Mouse (Mus musculus): Measurements from ENCODE around the gene Bcas3. TPM values are rescaled to one million over a fixed set of nuclear protein-coding genes. Genes with fewer than 3 reads are reported as not detected.

The Bcas3 gene
- polyA plus RNA-seq, 1 experiment from 2014 or later = 18.1 TPM

DNA sequence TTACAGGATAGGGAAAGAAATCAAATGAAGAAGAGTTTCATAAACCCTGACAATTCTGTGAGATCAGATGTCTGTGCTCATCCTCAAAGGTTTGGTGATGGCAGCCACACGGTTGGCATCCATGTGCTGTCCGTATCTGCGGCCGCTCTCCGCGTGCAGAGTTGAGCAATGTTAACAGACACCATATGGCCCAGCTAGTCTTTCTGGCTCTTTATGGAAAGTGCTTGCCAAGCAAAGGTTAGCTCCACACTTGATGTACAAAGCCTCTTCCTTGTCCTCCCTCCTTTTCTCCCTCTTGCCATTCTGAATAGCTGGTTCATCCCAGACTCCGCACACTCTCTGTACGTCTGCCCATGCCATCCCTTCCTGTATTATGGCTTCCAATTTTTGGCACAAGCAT lies 269.0 kb downstream of the Bcas3 start:
- Histone ChIP-seq H3K4me3 (replicated peaks) (no peak overlapping the region), H3K36me3 (replicated peaks) (no peaks in the 10 kb centered on the region), H3K4me2 (no peak overlapping the region), H3K4me1 (replicated peaks) (no peaks in the 10 kb centered on the region), H3K27ac (replicated peaks) (no peak overlapping the region), H3K27me3 (no peaks in the 10 kb centered on the region), H3K9me3 (replicated peaks) (no peaks in the 10 kb centered on the region), H3K9ac (no peak overlapping the region)
- WGBS (ENCODE audit: insufficient replicate concordance) = 92% methylated on average over 8 of the region's 8 CpGs
- no peak for ATAC-seq (ENCODE audit: insufficient read depth)

DNA sequence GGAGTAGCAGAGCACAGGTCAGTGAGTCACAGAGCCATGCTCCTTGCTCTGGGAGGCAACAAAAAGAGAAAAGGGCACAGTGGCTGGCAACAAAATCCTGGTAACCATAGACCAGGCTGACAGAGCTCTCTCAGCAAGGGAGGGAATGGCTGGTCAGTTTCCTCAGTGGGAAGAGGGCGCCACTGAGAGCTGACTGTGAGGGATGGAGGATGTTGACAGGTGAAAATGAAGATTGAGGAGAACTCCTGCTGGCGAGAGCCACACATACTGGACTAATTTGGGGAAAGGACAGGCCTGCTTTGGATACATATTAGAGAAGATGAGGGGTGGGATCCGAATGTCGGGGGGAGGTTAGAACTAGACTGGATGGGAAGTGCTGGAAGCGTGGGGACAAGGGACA lies 272.2 kb downstream of the Bcas3 start:
- WGBS (ENCODE audit: insufficient replicate concordance) = 56% methylated on average over 5 of the region's 5 CpGs
- Histone ChIP-seq H3K9ac (no peak overlapping the region), H3K27ac (replicated peaks) (no peak overlapping the region), H3K36me3 (replicated peaks) (no peaks in the 10 kb centered on the region), H3K4me2 (no peak overlapping the region), H3K27me3 (no peaks in the 10 kb centered on the region), H3K9me3 (replicated peaks) (no peaks in the 10 kb centered on the region), H3K4me1 (replicated peaks) (peaks cover 14% of the 10 kb centered on the region), H3K4me3 (replicated peaks) (no peak overlapping the region)
- no peak for ATAC-seq (ENCODE audit: insufficient read depth)

- 82% methylated on average over 2 of the region's 2 CpGs for WGBS (ENCODE audit: insufficient replicate concordance)
- no peak overlapping the region for H3K9ac ChIP-seq
- H3K4me3 ChIP-seq (replicated peaks) = no peak overlapping the region
- no peaks in the 10 kb centered on the region for H3K9me3 ChIP-seq (replicated peaks)
- H3K4me2 ChIP-seq = no peak overlapping the region
- no peaks in the 10 kb centered on the region for H3K27me3 ChIP-seq
- H3K36me3 ChIP-seq (replicated peaks) = no peaks in the 10 kb centered on the region
- H3K4me1 ChIP-seq (replicated peaks) = peaks cover 14% of the 10 kb centered on the region
- no peak overlapping the region for H3K27ac ChIP-seq (replicated peaks)
- no peak for ATAC-seq (ENCODE audit: insufficient read depth)
Measured at GRCm38 (mm10) chr11:85626846-85627245, 273.9 kb downstream of the Bcas3 start.

DNA sequence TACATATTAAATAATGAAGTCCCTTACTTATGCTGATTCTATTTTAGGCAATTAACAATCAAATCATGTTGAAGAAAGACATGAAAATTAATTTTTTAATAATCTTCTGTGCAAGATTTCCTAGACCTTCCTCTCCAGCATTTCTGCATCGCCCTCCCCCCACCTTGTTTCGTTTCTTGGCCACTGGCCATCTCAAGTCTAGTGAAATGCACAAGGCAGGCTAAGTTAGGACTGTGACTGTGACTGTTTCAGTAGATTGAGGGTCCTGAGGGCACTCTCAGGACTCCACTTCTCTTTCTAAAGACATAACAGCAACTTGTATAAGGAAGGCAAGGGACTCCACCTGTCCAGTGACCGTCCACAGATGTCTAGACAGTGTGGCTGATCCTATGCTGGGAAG lies 274.4 kb downstream of the Bcas3 start:
- no peak for ATAC-seq (ENCODE audit: insufficient read depth)
- Histone ChIP-seq H3K27me3 (no peaks in the 10 kb centered on the region), H3K36me3 (replicated peaks) (no peaks in the 10 kb centered on the region), H3K4me2 (no peak overlapping the region), H3K27ac (replicated peaks) (no peak overlapping the region), H3K4me1 (replicated peaks) (peaks cover 14% of the 10 kb centered on the region), H3K9ac (no peak overlapping the region), H3K4me3 (replicated peaks) (no peak overlapping the region), H3K9me3 (replicated peaks) (no peaks in the 10 kb centered on the region)
- 82% methylated on average over 3 of the region's 3 CpGs for WGBS (ENCODE audit: insufficient replicate concordance)

GRCm38 (mm10) chr11:85628303-85629063 lies 275.5 kb downstream of the Bcas3 start:
- no peak overlapping the region; the same call in 1 of the 2 replicates for H3K4me2 ChIP-seq
- no peaks in the 10 kb centered on the region for H3K36me3 ChIP-seq (replicated peaks)
- H3K27me3 ChIP-seq = no peaks in the 10 kb centered on the region
- 54% methylated on average over 13 of the region's 13 CpGs for WGBS (ENCODE audit: insufficient replicate concordance)
- H3K9me3 ChIP-seq (replicated peaks) = no peaks in the 10 kb centered on the region
- no peak overlapping the region for H3K27ac ChIP-seq (replicated peaks)
- no peak overlapping the region for H3K9ac ChIP-seq
- peaks cover 14% of the 10 kb centered on the region for H3K4me1 ChIP-seq (replicated peaks)
- no peak overlapping the region for H3K4me3 ChIP-seq (replicated peaks)
- ATAC-seq (ENCODE audit: insufficient read depth) = no peak

DNA sequence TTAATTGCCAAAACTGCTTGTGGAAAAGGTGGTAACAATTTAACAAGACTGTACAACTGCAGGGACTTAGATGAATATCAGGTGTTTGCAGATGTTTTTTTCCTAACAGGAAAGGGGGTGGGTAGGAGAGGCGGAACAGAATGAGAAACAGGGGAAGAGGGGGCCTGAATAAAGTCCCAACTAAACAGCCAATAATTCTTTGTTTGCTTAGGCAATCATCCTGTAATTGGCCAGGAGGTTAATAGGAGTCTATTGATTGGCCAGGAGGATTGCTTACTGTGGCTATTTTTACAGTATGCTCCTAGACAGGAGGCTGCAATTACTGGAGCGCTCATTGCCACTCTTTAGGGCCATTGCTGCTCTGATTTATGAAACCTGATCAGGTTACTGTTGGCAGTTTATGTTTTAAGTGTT lies 279.6 kb downstream of the Bcas3 start:
- H3K9me3 ChIP-seq (replicated peaks) = no peaks in the 10 kb centered on the region
- H3K4me1 ChIP-seq (replicated peaks) = peaks cover 11% of the 10 kb centered on the region
- no peak for ATAC-seq (ENCODE audit: insufficient read depth)
- H3K4me2 ChIP-seq = no peak overlapping the region
- no peaks in the 10 kb centered on the region for H3K36me3 ChIP-seq (replicated peaks)
- H3K27ac ChIP-seq (replicated peaks) = no peak overlapping the region
- H3K9ac ChIP-seq = no peak overlapping the region
- 53% methylated on average over 2 of the region's 2 CpGs for WGBS (ENCODE audit: insufficient replicate concordance)
- H3K27me3 ChIP-seq = no peaks in the 10 kb centered on the region
- no peak overlapping the region for H3K4me3 ChIP-seq (replicated peaks)

GRCm38 (mm10) chr11:85638696-85639495 lies 285.9 kb downstream of the Bcas3 start:
- Histone ChIP-seq H3K9ac (no peak overlapping the region), H3K4me3 (replicated peaks) (0 out of 2 replicates have a peak overlapping the region, but pooled peaks have one; percentile 10), H3K36me3 (replicated peaks) (no peaks in the 10 kb centered on the region), H3K4me2 (peak overlapping the region; percentile 8; the same call in 1 of the 2 replicates), H3K27me3 (no peaks in the 10 kb centered on the region), H3K9me3 (replicated peaks) (no peaks in the 10 kb centered on the region), H3K27ac (replicated peaks) (no peak overlapping the region), H3K4me1 (replicated peaks) (peaks cover 6% of the 10 kb centered on the region)
- no peak for ATAC-seq (ENCODE audit: insufficient read depth)
- WGBS (ENCODE audit: insufficient replicate concordance) = 65% methylated on average over 12 of the region's 12 CpGs

- Histone ChIP-seq H3K27ac (replicated peaks) (no peak overlapping the region), H3K36me3 (replicated peaks) (no peaks in the 10 kb centered on the region), H3K27me3 (no peaks in the 10 kb centered on the region), H3K4me2 (no peak overlapping the region), H3K9me3 (replicated peaks) (no peaks in the 10 kb centered on the region), H3K4me1 (replicated peaks) (peaks cover 23% of the 10 kb centered on the region), H3K4me3 (replicated peaks) (no peak overlapping the region), H3K9ac (no peak overlapping the region)
- ATAC-seq (ENCODE audit: insufficient read depth) = no peak
- 35% methylated on average over 5 of the region's 5 CpGs for WGBS (ENCODE audit: insufficient replicate concordance)
Measured at GRCm38 (mm10) chr11:85640659-85641058, 287.7 kb downstream of the Bcas3 start.

DNA sequence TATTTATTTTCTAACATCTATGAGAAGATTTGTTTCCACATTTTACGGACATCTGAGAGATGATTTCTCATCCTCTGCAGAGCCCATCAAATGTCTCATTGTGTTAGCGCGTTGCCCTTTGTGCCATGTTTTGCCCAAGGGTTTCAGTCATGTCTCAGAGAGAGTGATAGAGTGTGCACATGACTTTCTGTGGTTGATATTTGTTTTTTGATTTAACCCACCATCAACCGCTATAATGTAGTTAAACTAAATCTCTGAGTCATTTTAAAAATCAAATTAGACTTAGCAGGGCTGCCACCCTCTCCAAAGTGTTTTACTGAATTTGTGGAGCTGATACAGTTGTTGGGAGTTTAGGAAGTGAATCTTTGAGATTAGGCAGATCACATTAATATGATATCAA lies 288.5 kb downstream of the Bcas3 start:
- Histone ChIP-seq H3K4me2 (no peak overlapping the region), H3K27me3 (no peaks in the 10 kb centered on the region), H3K4me1 (replicated peaks) (peaks cover 23% of the 10 kb centered on the region), H3K27ac (replicated peaks) (no peak overlapping the region), H3K9ac (no peak overlapping the region), H3K9me3 (replicated peaks) (no peaks in the 10 kb centered on the region), H3K36me3 (replicated peaks) (no peaks in the 10 kb centered on the region), H3K4me3 (replicated peaks) (no peak overlapping the region)
- 78% methylated on average over 4 of the region's 4 CpGs for WGBS (ENCODE audit: insufficient replicate concordance)
- no peak for ATAC-seq (ENCODE audit: insufficient read depth)

- H3K9ac ChIP-seq = no peak overlapping the region
- 64% methylated on average over 6 of the region's 6 CpGs for WGBS (ENCODE audit: insufficient replicate concordance)
- H3K36me3 ChIP-seq (replicated peaks) = no peaks in the 10 kb centered on the region
- H3K9me3 ChIP-seq (replicated peaks) = no peaks in the 10 kb centered on the region
- H3K27ac ChIP-seq (replicated peaks) = no peak overlapping the region
- ATAC-seq (ENCODE audit: insufficient read depth) = no peak
- no peaks in the 10 kb centered on the region for H3K27me3 ChIP-seq
- no peak overlapping the region for H3K4me2 ChIP-seq
- peaks cover 23% of the 10 kb centered on the region for H3K4me1 ChIP-seq (replicated peaks)
- no peak overlapping the region for H3K4me3 ChIP-seq (replicated peaks)
Measured at GRCm38 (mm10) chr11:85642591-85642990, 289.6 kb downstream of the Bcas3 start.

DNA sequence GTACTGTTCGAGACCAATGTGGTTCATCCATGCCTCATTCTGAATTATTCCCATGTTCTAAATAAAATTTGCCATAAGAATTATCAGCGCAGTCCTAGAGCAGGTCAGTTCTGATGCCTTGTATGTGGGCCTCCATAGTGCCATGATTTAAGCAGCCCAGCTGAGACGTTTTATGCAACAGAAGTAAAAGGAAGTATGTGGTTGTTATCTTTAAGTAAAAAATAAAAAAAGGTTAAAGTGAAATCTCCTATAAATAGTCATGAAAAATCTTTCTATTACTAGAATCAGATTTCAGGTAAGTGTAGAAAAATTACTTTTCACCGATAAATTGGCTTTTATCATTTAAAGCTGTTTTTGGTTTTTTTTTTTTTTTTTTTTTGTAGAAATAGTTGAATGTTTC lies 290.1 kb downstream of the Bcas3 start:
- no peak overlapping the region for H3K9ac ChIP-seq
- H3K9me3 ChIP-seq (replicated peaks) = no peaks in the 10 kb centered on the region
- ATAC-seq (ENCODE audit: insufficient read depth) = no peak
- WGBS (ENCODE audit: insufficient replicate concordance) = 60% methylated on average over 4 of the region's 4 CpGs
- H3K4me1 ChIP-seq (replicated peaks) = peaks cover 23% of the 10 kb centered on the region
- H3K27ac ChIP-seq (replicated peaks) = no peak overlapping the region
- H3K27me3 ChIP-seq = no peaks in the 10 kb centered on the region
- no peak overlapping the region for H3K4me2 ChIP-seq
- no peak overlapping the region for H3K4me3 ChIP-seq (replicated peaks)
- no peaks in the 10 kb centered on the region for H3K36me3 ChIP-seq (replicated peaks)

All from liver, embryonic 15.5 days (tissue).